Mouse (Mus musculus) ES-E14 (cell line): Measurements from ENCODE around the gene Ablim1.

Experiments
- CHD2 ChIP-seq: IDR thresholded peaks from 2 replicates; pipeline ENCODE4 v1.6.1; 2014; ENCODE audit warnings: mild to moderate bottlenecking, low read depth, low read length, inconsistent platforms
- HCFC1 ChIP-seq: IDR thresholded peaks from 2 replicates; pipeline ENCODE4 v1.6.1; 2012; ENCODE audit warnings: low read length, inconsistent platforms, borderline replicate concordance; ENCODE audit not compliant: insufficient read depth
- MAFK ChIP-seq: IDR thresholded peaks from 2 replicates; pipeline ENCODE4 v1.6.1; 2014; ENCODE audit warnings: mild to moderate bottlenecking, low read depth, low read length, inconsistent platforms; ENCODE audit not compliant: insufficient read depth

DNA sequence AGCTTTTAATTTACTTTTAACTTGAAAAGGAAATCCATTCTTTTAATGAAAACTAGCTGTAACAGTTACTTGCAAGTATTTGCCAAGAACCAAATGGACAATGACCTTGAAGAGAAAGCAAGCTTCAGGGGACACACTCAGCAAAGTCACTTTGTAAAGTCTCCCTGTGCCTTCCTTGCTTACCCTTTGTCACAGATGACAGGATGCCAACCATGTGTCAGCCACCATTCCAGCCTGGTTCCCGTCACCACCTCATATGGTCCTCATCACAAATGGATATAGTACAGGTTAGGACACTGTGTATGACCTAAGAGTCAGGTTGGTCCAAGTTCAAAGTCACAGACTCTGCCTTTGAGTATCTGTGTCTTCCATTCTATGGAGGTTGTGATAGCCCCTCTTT lies 112.2 kb downstream of the Ablim1 start:
- TF ChIP-seq CHD2 = no peak
- TF ChIP-seq MAFK = no peak
- TF ChIP-seq HCFC1 = no peak
